Mouse (Mus musculus) spleen, postnatal 36 days (tissue): Measurements from ENCODE around the gene 4933417A18Rik.
"Not testable (repeated sequence)": the region's sequence is repeated elsewhere in the genome, so short reads cannot be mapped to it uniquely, and the experiment has no call there.

Experiments used
- DNase-seq, 2 experiments: peaks; one replicate each; pipeline ENCODE4 v3.0.0; 2022; ENCODE audit warnings: low spot score in 2 of 2, mixed read lengths in 1 of 2

The 4933417A18Rik gene

GRCm38 (mm10) chr13:34924210-34924609 is at the start of gene 4933417A18Rik, which contains the start of gene Fam217a:
4933417A18Rik (plus strand) TSS chr13:34924409.
Fam217a (minus strand) TSS chr13:34924310.
- DNase-seq = no peak

GRCm38 (mm10) chr13:34874736-34875135 is 49.5 kb upstream of the 4933417A18Rik start:
- not testable (repeated sequence) for DNase-seq

GRCm38 (mm10) chr13:34875166-34875710 is 49.0 kb upstream of the 4933417A18Rik start, which contains the start of gene Prpf4b:
Prpf4b (plus strand) TSS chr13:34875302.
- DNase-seq = peak; percentile 88 to 89

GRCm38 (mm10) chr13:34875741-34876445 is 48.3 kb upstream of the 4933417A18Rik start:
- DNase-seq = peak; percentile 65 to 66

DNA sequence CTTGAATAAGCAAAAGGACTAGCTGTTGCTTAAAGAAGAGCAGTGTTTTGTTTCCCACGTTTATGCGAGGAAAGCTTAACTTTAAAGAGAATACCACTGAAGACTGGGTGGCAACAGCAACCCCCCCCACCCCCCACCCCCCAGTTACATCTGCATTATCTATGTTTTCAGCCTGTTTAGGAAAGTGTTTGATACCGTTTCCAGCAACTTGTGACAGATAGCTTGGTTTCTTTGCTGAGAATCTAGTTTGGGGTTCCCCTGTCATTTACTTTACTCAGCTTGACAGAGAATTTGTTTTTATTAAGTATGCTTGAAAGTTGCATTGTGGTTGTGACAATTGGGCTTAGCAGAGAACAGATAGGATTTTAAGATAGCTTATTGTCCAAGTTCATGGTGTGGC is 47.7 kb upstream of the 4933417A18Rik start:
- no peak for DNase-seq

GRCm38 (mm10) chr13:34892871-34893270 is 31.3 kb upstream of the 4933417A18Rik start:
- DNase-seq = no peak

- DNase-seq = peak; percentile 12 to 17
Observed at GRCm38 (mm10) chr13:34914614-34915013, 9.6 kb upstream of the 4933417A18Rik start.

GRCm38 (mm10) chr13:34916520-34917167 is 7.6 kb upstream of the 4933417A18Rik start:
- DNase-seq = no peak

DNA sequence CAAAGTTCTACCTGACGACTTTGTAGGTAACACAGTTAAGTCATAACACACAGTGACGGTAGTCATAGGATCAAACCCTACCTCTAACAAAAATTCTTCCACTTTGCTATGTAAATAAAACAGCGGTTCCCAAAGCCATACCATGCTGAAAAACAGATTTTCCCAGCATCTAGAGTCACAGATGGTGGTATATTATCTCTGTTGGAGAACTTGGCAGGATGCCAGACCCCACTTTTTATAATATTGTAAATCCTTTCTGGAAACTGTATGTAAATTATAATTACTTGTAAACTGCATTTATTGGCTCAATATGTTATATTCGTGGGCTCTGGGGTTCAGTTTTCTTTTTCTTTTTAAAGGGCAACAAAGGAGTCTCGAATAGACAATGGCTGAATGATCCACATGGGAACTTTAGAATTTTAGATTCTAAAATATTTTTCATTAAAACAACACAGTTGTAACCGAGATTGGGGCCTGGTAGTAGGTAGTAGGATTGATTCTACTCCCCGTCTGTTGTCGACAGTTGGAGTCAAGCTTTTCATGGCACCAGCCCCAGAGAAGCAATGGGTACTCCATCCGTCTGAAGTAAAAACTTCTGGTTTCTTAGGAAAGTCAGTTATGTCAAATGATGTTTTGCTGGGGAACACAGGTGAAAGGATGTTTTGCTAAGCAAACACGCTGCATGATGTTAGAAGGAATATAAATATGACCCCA is 10.9 kb downstream of the 4933417A18Rik start:
- DNase-seq = no peak

GRCm38 (mm10) chr13:34942370-34942769 is 18.2 kb downstream of the 4933417A18Rik start:
- no peak for DNase-seq

- not testable (repeated sequence) for DNase-seq
Observed at GRCm38 (mm10) chr13:34951437-34951836, 27.2 kb downstream of the 4933417A18Rik start.

DNA sequence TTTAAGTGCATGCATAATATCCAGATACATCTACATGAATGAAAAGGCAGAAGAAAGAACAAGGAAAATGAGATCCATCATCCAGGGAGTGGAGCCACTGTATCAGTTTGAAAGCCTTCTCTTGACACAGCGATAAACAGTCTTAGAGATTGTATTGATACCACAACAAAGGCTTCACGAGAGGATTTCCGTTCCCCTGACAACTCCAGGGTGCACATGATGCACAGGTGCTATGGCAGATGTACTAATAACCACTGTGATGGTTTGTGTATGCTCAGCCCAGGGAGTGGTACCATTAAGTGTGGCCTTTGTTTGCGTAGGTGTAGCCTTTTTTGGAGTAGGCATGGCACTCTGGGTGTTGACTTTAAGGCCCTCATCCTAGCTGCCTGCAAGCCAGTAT is 32.7 kb downstream of the 4933417A18Rik start:
- no peak for DNase-seq

DNA sequence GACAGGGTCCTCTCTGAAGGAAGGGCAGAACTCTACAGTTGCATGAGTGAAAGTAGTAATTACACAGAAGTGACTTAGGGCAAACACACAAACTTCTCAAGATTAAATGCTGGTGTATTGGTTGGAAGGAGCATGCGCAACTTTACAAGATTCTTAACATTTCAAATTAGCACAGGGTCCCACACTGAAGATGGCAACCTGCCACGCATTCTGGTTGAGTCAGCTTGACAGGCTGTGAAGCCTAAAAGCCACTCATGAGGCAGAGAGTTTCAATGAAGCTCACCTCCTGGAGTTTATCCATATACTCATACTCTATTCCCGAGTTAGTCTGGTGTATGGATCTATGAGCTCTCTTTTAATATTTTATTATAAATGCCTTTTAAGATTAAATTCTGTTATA is 33.9 kb downstream of the 4933417A18Rik start:
- DNase-seq = not testable (repeated sequence)

- no peak for DNase-seq
Observed at GRCm38 (mm10) chr13:34960996-34961770, 37.0 kb downstream of the 4933417A18Rik start.

DNA sequence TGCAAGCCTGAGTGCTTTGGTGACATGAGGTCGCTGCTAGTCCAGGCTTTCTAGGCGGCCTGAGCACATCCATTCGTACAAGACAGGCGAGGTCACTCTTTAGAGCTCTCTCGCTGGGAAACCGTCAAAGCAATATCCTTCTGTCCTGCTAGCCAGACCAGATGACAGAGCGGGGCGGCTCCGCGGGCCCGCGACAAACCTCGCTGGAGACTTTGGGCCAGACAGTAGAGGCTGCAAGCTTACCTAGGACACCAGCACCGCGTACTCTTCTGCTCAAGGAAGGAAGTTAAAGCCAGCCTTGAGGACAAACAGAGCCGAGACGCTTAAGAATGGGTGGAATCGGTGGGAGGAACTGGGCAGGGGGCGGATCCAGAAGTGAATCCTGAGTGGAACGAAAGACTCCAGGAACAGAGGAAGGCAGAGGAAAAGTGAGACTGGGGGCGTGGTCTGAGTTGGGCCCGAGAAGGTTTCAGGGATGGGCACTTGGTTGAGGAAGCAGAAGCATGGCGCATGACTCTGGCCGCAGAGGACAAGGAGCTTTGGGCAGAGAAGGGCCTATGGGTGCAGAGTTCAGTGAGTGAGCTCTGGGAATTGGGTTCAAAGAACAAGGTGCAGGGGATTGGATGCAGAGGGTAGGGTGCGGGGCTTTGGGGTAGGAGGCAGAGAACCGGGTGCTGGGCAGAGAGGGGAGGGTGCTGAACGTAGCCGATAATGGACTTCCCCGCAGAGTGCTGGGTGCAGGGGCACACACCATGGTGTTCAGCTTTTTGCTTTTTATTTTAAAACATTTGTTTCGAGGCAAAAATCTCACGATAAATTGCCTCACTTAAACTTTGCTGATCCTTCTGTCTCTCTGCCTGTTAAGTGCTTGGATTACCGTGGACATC is 39.5 kb downstream of the 4933417A18Rik start, which contains the start of gene Eci3:
TSS of gene Eci3 (minus strand) at position 300 of the 887 bp plus-strand sequence.
- DNase-seq = no peak

- DNase-seq = no peak
Observed at GRCm38 (mm10) chr13:34964419-34964818, 40.2 kb downstream of the 4933417A18Rik start.

- no peak for DNase-seq
Observed at GRCm38 (mm10) chr13:34964866-34965265, 40.7 kb downstream of the 4933417A18Rik start.

- DNase-seq = not testable (repeated sequence)
Observed at GRCm38 (mm10) chr13:34965647-34966046, 41.4 kb downstream of the 4933417A18Rik start.

GRCm38 (mm10) chr13:34972456-34972855 is 48.2 kb downstream of the 4933417A18Rik start:
- DNase-seq = not testable (repeated sequence)

DNA sequence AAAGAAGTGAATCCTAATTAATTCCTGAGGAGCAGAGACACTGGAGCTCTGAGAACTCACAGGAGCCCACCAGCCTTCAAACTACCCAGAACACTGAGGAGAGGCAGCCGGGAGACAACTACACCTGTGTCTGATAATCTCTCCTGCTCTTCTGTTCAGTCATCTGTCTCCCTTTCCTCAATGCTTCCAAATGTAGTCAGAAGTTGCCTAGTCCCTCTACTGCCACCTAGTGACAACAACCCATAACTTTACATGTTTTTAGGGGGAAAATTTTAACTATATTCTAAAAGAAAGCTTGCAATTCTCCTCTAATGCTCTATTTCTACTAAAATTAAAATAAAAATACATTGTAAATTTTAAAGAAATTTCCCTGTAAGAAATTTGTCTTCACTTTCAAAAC is 48.9 kb downstream of the 4933417A18Rik start:
- peak in 1 of 2 experiments; percentile 17 for DNase-seq
